Mouse (Mus musculus) layer of hippocampus, adult 9-11 months (tissue): ENCODE data around the gene Prkar2b.

Source experiments
- DNase-seq: peaks from one replicate; pipeline ENCODE4 v3.0.0; 2022

Gene Prkar2b

DNA sequence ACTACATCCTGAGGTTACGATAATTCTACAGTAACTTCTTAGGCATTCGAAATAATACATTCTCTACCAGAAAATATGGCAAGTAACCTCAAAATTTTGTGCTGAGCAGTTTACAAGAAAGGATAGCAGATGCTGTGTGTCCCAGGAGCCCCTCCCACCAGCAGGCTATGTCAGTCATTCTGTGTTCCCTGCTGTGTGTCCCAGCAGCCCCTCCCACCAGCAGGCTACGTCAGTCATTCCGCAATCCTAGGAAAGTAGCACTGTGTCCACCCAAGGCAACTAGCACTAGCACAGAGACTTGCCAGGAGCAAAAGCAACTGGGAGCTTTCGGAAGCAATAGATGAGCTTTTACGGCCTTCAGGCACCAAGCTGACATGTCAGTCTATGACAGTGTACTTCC is 97.0 kb downstream of the Prkar2b start:
- peak; percentile 59 for DNase-seq

DNA sequence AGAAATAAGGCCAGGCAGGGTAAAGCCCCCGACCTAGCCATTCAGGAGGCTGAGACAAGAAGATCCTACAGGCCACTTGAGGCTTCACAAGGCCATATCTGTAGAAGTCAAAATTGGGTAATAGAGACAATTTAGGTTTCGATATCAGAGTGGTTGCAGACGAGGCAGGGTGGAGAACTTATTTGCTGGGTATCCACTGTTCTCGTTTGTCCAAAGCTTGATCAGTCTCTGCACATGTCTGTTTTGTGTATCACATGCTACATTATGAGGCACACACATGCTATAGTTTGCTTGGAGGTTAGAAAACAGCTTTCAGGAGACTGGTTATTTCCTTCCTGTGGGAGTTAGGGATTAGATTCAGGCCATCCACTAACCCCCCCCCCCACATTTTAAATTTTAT is 105.3 kb downstream of the Prkar2b start:
- no peak for DNase-seq

- no peak for DNase-seq
These were observed 110.5 kb downstream of the Prkar2b start for GRCm38 (mm10) chr12:31950659-31951031.

DNA sequence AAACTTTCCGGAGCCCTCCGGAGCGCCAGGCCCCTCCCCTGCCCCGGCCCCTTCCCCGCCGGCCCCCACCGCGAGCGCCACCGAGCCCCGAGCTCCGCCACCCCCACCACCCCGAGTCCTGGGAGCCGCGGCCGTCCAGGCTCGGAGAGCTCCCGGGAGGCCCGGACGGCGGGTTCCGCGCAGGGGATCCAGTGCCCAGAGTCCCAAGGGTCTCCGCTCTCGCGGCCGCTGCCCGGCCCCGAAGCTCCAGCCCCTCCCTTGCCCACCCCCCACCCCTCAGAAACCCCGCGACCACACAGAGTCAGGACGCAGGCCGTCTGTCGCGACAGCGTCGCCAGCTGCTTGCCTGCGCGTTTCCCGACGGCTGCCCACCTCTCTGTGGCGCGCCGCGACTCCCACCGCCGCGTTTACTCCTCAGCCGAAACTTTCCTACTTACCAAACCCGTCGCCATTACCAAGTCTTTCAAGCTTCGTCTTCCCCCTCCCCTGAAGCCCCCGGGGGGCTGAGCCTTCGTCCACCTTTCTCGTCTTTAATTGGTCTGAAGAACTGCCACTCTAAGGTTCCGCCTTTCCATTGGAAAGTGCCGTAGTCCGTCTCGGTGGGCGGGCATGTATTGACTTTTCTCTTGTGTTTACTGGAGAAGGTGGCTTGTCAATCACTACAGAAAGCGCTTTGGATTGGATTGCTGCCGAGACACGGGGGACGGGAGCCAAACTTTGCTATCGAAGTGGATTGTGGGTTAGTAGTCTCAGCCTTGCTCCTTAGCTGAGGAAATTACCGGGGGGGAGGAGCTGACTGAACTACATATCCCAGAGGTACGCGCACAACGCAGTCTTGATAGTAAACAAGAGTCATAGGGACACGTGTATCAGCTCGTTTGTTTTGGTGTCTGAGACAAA is 111.1 kb downstream of the Prkar2b start, which contains the start of gene Hbp1:
Gene Hbp1, minus strand, starts transcription at position 777 of the 900 bp plus-strand sequence.
- DNase-seq: peak; percentile 100

- DNase-seq: peak; percentile 93
These were observed 111.8 kb downstream of the Prkar2b start for GRCm38 (mm10) chr12:31949193-31949741.

DNA sequence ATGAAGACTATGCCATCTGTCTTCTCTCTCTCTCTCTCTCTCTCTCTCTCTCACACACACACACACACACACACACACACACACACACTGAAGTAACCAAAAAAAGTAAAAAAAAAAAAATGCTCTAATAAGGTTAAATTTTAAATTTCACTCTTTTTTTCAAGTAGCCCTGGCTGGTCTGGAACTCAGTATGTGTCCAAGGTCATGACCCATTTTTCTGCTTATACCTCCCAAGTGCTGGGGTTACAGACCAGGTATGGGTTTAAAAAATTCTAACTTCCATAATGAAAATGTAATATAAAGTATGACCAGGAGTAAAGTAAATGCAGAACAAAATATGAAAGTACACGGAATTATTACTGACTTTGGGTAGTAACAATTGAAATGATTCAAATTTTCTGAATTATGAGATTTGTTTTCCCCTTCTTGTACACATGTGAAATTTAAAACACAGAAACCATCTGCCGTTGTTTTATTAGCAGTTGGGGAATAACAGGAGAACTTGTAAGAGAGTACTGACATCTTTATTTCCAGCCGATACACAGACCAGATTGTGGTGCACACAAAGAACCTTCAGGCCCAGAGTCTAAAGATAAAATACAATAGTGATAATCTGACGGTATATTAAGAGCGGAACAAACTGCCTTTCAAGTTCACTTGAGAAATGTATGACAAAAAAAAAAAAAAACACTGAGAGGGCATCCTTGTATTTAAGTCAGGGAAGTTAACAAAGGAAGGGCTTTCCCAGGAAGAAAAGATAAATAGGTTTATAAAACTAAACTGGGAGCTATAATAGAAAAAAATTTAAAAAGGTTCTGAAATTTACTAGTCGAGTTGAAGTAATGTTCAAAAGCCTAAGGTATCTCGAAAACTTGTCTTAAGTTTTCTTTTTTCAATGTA is 112.7 kb downstream of the Prkar2b start:
- no peak for DNase-seq

- DNase-seq: no peak
These were observed 113.6 kb downstream of the Prkar2b start for GRCm38 (mm10) chr12:31947476-31947875.

DNA sequence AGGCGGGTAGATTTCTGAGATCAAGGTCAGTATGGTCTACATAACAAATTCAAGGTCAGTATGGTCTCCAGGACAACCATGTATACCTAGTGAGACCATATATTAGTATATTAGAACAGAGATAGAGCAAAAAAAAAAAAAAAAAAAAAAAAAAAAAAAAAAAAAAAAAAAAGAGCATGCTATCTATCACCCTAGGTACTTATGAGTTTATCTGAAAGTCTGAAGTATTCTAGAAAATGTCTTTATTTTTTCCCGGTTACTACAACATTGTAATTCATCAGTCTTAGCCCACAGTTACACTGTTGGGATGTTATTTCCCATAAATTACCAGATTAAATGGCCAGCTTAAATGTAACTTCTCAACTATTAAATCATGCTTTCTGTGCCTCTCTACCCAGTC is 116.7 kb downstream of the Prkar2b start:
- no peak for DNase-seq

DNA sequence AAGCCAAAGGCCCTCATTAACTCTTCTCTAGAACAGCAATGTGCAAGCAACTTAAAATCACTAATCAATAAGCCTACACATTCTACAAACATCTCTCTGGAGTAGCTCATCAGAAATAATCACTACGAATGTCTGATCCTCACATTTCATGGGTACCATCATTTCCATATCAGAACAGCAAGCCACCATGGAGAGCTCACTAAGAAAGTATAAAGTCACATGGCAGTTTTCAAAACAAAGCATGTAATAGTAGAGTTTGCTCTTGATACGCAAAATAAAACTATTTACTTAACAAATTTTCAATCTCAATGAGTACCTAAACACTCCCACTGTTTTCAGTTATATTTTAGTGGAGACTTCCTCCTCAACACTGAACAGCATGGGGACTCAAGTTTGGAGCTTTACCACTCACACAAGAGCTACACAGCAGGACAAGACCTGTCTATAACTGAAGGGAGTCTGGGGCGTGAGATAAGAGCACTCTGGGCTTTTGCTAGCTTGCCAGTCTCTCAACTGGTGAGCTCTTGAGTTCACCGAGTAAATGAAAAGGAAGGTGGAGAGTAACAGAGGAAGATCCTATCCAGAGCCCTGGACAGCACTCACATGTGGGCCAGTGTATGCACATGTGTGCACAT is 118.0 kb downstream of the Prkar2b start:
- DNase-seq: no peak

- no peak for DNase-seq
These were observed 122.1 kb downstream of the Prkar2b start for GRCm38 (mm10) chr12:31939026-31939425.

DNA sequence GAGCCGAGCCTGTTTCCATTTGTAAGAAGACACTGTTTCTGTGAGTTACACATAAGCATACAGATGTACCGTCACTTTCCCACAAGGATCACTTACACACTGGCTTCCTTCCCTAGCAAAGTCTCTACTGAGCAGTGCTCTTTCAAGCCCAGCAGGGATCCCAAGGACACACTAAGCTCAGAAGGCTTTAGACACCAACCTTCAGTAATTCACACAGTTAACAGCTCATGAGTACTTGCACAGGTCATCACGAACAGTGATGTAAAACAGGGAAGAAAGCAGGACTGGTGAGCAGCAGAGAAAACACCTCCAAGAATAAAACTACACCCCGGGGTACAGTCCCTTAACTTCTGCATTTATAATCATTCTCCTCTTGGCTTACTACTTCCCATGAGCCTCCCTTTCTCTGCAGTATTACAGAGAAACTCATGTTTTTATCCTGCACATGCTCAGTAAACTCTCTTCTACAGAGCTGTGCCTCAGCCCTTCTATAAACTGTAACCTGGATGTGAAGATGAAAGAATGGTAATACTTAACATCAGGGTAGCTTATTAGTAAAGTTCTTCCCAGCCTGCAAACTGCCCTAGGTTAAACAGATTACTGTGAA is 122.6 kb downstream of the Prkar2b start:
- DNase-seq: no peak

DNA sequence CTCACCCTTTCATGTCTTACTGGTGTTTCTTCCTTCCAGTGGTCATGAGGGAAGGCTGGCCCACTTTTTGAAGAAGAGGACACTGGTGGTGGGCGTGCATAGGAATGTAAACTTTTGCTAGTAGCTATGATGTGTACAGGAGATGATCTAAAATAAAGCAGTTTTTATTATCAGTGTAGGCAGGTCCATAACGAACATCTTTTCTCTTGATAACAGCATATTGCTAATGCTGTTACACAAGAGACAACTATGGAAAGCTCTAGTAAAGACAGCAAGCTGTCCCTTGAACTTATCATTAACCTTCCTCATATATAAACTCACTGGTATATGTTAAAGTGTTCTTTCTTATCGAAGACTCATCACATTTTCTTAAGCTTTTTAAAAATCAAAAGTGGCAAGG is 123.5 kb downstream of the Prkar2b start:
- DNase-seq: no peak

DNA sequence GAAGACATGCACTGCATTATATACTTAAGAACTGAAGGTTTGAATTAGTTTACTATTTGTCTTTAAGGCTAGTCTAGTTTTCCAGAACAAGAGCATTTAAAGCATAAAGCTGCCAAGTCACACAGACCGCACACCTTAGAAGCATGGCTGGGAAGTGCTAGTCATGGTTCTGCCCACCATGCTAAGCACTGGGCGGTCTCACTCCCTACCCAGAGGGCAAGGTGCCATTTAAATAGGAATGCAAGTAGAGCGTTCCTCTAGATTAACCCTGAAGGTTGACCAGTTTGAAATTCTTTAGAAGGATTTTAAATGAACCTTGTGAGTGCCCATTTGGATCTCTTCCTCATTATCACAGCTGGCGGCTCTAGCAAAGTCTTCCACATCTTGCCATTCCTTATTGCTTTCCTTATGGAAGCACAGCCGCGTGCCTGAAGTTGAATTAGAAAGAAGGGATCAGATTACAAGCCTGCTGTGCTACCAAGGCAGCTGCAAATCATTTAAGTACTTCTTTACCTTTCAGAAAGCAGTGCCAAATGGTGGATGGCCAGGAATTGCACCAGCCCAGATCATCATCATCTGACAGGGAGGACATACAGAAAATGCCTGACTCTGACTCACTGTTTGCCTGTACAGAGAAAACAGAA is 124.3 kb downstream of the Prkar2b start:
- DNase-seq: no peak

DNA sequence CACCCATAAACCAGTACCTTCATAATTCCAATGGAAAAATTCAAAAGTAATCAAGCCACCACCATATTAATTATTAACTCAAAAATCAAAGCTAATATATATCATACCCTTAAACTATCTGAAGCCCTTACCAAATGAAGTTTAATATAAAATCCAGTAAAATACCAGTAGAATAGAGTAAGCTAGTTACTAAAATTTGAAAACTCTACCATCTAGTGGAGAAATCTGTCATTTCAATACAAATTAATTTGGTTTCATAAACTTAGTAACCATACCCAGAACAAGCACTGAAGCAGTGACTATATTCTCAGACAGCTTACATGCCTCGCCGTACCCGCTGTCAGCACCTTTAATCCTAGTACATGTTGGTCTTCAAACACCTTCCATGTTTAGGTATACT is 129.3 kb downstream of the Prkar2b start:
- DNase-seq: no peak

- DNase-seq: no peak
These were observed 132.6 kb downstream of the Prkar2b start for GRCm38 (mm10) chr12:31928498-31928897.

GRCm38 (mm10) chr12:31926661-31927061 is 134.4 kb downstream of the Prkar2b start:
- peak; percentile 76 for DNase-seq

DNA sequence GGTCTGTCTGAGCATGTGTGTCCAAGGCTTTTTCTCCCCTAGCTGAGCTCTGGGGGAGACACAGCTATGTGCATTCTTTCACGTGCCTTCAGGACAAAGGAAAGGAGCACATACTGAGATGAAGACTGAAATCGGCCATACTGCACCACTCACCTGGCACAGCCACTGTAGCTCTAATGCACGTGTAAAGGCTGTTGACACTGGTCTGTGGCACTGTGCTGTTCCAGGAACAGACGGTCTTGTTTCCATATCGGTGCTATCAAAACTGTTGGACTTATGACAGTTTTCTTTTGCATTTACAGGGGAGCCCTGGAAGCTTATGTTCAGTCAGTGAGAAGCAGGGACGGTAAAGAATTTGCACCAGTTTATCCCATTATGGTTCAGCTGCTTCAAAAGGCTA is 135.8 kb downstream of the Prkar2b start:
- no peak for DNase-seq

GRCm38 (mm10) chr12:31924135-31924534 is 137.0 kb downstream of the Prkar2b start:
- DNase-seq: no peak

DNA sequence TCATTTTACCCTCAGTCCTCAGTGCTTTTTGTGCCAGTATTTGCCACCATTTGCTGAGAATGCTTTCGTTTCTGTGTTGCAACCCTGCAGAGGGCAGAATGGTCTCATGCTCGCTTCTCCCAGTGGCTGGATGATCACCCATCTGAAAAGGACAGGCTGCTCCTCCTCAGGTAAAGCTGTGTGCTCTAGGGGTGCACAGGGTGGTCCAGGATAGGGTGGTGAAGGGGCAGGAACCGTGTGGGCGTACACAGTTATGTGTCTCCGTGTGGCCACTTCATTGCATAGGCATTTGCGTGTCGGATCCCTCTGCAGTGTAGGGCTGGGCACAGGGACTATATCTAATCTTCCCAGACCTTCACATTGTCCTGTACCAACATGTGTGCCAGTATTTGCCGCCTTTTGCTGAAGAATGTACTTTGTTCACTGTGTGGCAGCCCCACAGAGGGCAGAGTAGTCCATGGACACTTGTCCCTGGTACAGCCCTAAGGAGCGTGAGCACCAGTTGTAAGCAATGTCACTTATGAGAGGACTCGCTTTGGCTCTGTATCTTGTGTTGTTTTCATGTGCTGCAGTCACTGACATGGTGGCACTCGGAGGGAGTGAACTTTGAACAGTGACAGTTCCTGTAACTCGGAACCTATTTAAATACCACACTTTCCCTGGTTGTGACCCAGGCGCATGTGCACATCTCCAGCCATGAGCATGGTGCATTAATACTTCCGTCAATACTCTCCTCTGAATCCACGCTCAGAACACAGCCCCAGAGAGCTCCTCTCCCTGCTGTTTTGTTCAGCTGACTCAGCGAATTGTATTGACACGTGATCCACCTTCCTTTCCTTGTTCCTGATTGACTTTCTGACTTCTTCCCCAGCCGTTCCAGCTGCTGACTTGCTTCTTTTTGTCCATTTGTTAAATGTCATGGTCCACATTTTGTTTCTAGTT is 140.4 kb downstream of the Prkar2b start:
- DNase-seq: no peak

DNA sequence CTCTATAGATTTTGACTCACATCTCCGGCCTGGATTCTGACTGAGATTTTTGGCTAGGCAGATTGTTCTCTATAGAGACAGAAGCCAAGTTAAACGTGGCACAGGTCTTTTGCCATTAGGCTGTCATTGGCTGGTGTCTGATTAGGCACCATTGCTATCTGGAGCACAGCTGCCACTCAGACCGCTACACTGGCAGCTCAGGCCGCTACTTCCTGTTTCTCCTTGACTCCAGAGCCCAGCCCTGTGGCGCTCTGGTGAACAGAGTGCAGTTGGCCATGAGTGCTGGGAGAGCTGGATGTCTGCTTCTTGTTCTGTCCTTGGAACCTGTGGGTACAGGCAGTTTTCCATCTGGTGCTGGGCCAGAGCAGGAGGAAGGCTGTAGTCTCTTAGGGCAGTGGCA is 143.9 kb downstream of the Prkar2b start:
- DNase-seq: peak; percentile 42

GRCm38 (mm10) chr12:31916691-31917090 is 144.4 kb downstream of the Prkar2b start:
- no peak for DNase-seq
